Mouse (Mus musculus): Measurements from ENCODE around the gene Snx29. TPM values are rescaled to one million over a fixed set of nuclear protein-coding genes. Genes with fewer than 3 reads are reported as not detected.

The Snx29 gene
- polyA plus RNA-seq, 1 experiment from 2014 or later: 15.3 TPM

DNA sequence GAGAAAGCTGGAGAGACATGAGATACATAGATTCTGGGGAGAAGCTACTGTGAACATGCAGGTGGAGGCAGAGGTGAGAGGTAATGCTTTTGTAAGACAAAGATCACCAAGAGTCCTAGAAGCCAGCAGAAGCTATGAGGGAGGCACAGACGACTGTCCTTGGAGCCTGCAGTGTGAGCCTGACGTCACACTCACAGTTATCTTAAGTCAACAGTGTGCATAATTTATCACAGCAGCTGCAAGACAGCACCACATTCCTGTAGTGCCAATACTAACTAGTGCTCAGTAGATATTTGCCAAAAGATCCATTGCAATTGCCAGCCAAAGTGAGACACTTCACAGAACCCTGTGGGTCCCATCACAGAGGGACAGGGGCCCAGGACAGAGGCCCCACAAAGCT is 459.4 kb downstream of the Snx29 start:
- Histone ChIP-seq H3K9me3 (ENCODE audit: control insufficient read depth, low read length) (no peaks in the 10 kb centered on the region), H3K4me3 (ENCODE audit: low read length) (no peak overlapping the region), H3K27ac (ENCODE audit: low read depth, low read length) (no peak overlapping the region), H3K27me3 (replicated peaks; ENCODE audit: control insufficient read depth, insufficient read depth, low read length) (no peaks in the 10 kb centered on the region), H3K9ac (ENCODE audit: low read depth, low read length) (no peak overlapping the region), H3K4me2 (ENCODE audit: low read length) (no peak overlapping the region), H3K4me1 (ENCODE audit: control insufficient read depth, insufficient read depth, low read depth, low read length) (no peaks in the 10 kb centered on the region), H3K36me3 (ENCODE audit: control insufficient read depth, insufficient read depth, low read length) (no peaks in the 10 kb centered on the region)
- 44% methylated on average over 2 of the region's 2 CpGs for WGBS
- no peak for ATAC-seq

DNA sequence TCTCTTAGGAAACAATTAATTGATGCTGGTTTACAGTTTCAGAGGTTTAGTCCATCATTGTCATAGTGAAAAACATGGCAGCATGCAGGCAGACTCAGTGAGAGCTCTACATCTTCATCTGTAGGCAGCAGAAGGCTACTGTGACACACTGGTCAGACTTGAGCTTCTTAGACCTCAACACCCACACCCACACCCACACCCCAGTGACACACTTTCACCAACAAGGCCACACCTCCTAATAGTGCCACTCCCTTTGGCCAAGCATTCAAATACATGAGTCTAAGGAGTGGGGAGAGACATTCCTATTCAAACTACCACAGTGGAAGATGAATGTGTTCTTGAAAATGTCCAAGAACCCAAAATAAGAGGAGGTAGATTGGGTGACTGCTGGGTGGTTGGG is 460.6 kb downstream of the Snx29 start:
- ATAC-seq: no peak
- Histone ChIP-seq H3K36me3 (ENCODE audit: control insufficient read depth, insufficient read depth, low read length) (no peaks in the 10 kb centered on the region), H3K9ac (ENCODE audit: low read depth, low read length) (no peak overlapping the region), H3K27me3 (replicated peaks; ENCODE audit: control insufficient read depth, insufficient read depth, low read length) (no peaks in the 10 kb centered on the region), H3K4me1 (ENCODE audit: control insufficient read depth, insufficient read depth, low read depth, low read length) (no peaks in the 10 kb centered on the region), H3K9me3 (ENCODE audit: control insufficient read depth, low read length) (no peaks in the 10 kb centered on the region), H3K27ac (ENCODE audit: low read depth, low read length) (no peak overlapping the region), H3K4me3 (ENCODE audit: low read length) (no peak overlapping the region), H3K4me2 (ENCODE audit: low read length) (no peak overlapping the region)

DNA sequence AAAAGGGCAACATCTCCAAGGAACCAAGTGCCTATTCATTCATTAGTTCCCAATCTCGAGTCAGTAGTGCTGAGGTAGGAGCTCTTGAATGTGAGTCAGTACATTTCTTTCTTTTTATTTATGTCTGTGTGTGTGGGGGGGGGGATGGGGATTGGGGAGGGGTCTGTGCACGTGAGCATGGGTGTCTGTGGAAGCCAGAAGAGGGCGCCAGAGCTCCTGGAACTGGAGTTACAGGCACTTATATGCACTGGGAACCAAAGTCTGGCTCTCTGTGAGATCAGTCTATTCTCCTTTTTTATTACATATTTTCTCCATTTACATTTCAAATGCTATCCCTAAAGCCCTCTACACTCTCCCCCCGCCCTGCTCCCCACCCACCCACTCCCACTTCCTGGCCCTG is 461.6 kb downstream of the Snx29 start:
- Histone ChIP-seq H3K36me3 (ENCODE audit: control insufficient read depth, insufficient read depth, low read length) (no peaks in the 10 kb centered on the region), H3K4me1 (ENCODE audit: control insufficient read depth, insufficient read depth, low read depth, low read length) (no peaks in the 10 kb centered on the region), H3K4me2 (ENCODE audit: low read length) (no peak overlapping the region), H3K4me3 (ENCODE audit: low read length) (no peak overlapping the region), H3K9ac (ENCODE audit: low read depth, low read length) (no peak overlapping the region), H3K27ac (ENCODE audit: low read depth, low read length) (no peak overlapping the region), H3K9me3 (ENCODE audit: control insufficient read depth, low read length) (no peaks in the 10 kb centered on the region), H3K27me3 (replicated peaks; ENCODE audit: control insufficient read depth, insufficient read depth, low read length) (no peaks in the 10 kb centered on the region)
- ATAC-seq: no peak
- WGBS: 51% methylated on average over 4 of the region's 4 CpGs

DNA sequence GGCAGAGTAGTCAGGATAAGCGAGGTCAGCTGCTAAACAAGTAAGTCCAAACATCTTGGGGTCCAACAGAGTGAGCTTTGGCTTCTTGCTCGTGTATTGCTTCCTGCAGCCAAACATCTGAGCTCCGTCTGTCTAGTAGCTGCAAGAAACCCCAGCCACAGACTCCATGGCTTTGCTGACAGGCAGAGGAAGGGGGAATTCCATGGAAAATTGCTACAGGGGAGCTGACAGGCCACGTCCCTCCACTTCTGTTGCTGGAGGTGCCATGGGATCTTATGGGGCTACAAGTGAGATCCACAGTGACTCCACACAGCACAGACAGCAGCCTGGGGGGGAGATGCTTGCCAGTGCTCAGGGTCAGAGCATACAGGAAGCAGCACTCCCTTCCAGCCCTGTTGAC is 463.1 kb downstream of the Snx29 start:
- Histone ChIP-seq H3K4me3 (ENCODE audit: low read length) (no peak overlapping the region), H3K27ac (ENCODE audit: low read depth, low read length) (no peak overlapping the region), H3K36me3 (ENCODE audit: control insufficient read depth, insufficient read depth, low read length) (no peaks in the 10 kb centered on the region), H3K27me3 (replicated peaks; ENCODE audit: control insufficient read depth, insufficient read depth, low read length) (no peaks in the 10 kb centered on the region), H3K4me2 (ENCODE audit: low read length) (no peak overlapping the region), H3K4me1 (ENCODE audit: control insufficient read depth, insufficient read depth, low read depth, low read length) (no peaks in the 10 kb centered on the region), H3K9me3 (ENCODE audit: control insufficient read depth, low read length) (no peaks in the 10 kb centered on the region), H3K9ac (ENCODE audit: low read depth, low read length) (no peak overlapping the region)
- 74% methylated on average over 4 of the region's 4 CpGs for WGBS
- no peak for ATAC-seq

DNA sequence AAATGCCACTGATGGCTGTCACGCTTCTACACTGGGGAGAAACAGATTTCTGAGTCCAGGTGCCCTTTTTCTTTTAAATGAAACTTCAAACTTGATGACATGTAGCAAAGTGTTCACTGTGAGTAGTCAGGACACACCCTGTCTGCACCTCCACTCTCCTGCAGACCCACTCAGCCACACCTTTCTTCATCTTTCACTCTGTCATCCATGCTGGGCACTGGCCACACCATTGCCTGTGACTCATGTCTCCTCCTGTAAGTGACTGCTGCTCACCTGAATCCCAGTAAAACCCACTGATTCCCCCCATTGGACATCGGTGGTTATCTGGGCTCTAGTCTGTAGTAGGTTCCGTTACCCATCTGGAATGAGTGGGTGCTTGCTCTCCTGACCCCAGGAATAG is 467.8 kb downstream of the Snx29 start:
- ATAC-seq: no peak
- Histone ChIP-seq H3K27ac (ENCODE audit: low read depth, low read length) (no peak overlapping the region), H3K9ac (ENCODE audit: low read depth, low read length) (no peak overlapping the region), H3K4me2 (ENCODE audit: low read length) (no peak overlapping the region), H3K36me3 (ENCODE audit: control insufficient read depth, insufficient read depth, low read length) (no peaks in the 10 kb centered on the region), H3K4me3 (ENCODE audit: low read length) (no peak overlapping the region), H3K4me1 (ENCODE audit: control insufficient read depth, insufficient read depth, low read depth, low read length) (no peaks in the 10 kb centered on the region), H3K9me3 (ENCODE audit: control insufficient read depth, low read length) (no peaks in the 10 kb centered on the region), H3K27me3 (replicated peaks; ENCODE audit: control insufficient read depth, insufficient read depth, low read length) (no peaks in the 10 kb centered on the region)
- 93% methylated on average over 3 of the region's 3 CpGs for WGBS

DNA sequence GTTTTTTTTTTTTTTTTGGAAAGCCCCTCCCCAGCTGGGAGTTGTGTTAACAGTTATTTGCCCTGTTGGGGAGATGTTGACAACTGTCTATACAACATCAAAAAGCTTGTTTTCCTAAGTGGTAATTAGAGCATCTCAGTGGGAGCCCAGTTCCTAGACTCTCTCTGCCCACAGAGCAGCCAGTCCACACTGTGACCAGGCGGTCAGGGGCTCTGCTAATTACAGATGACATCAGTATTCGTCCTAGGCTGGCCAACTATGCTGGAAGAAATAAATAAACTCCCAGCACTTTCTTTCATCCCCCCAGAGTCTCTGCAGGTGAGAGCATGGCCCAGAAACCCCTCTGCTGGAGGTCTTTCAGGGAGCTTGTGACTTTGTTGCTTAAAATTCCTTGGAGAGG is 470.7 kb downstream of the Snx29 start:
- Histone ChIP-seq H3K27ac (ENCODE audit: low read depth, low read length) (no peak overlapping the region), H3K9me3 (ENCODE audit: control insufficient read depth, low read length) (no peaks in the 10 kb centered on the region), H3K27me3 (replicated peaks; ENCODE audit: control insufficient read depth, insufficient read depth, low read length) (no peaks in the 10 kb centered on the region), H3K9ac (ENCODE audit: low read depth, low read length) (no peak overlapping the region), H3K4me3 (ENCODE audit: low read length) (no peak overlapping the region), H3K36me3 (ENCODE audit: control insufficient read depth, insufficient read depth, low read length) (no peaks in the 10 kb centered on the region), H3K4me2 (ENCODE audit: low read length) (no peak overlapping the region), H3K4me1 (ENCODE audit: control insufficient read depth, insufficient read depth, low read depth, low read length) (no peaks in the 10 kb centered on the region)
- ATAC-seq: no peak
- 31% methylated on average over 2 of the region's 2 CpGs for WGBS

DNA sequence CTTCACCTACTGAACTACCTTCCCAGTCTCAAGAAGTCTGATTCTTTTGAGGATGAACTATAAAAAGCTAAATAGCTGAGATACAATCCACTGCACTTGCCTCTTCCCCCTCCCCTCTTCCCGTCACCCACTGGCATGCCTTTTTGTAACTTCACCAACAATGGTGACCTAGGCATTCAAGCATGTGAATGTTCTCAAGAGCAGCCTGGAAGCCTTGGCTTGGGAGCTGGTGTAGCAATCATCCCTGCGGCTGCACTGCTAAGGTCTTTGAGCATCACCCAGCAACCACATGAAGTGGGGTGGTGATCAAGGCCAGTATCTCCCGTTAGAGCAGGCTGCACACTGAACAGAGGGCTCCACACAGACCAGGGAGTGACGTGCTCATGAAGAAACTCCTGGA is 471.9 kb downstream of the Snx29 start:
- Histone ChIP-seq H3K4me3 (ENCODE audit: low read length) (no peak overlapping the region), H3K4me2 (ENCODE audit: low read length) (no peak overlapping the region), H3K9ac (ENCODE audit: low read depth, low read length) (no peak overlapping the region), H3K27ac (ENCODE audit: low read depth, low read length) (no peak overlapping the region), H3K36me3 (ENCODE audit: control insufficient read depth, insufficient read depth, low read length) (no peaks in the 10 kb centered on the region), H3K27me3 (replicated peaks; ENCODE audit: control insufficient read depth, insufficient read depth, low read length) (no peaks in the 10 kb centered on the region), H3K4me1 (ENCODE audit: control insufficient read depth, insufficient read depth, low read depth, low read length) (no peaks in the 10 kb centered on the region), H3K9me3 (ENCODE audit: control insufficient read depth, low read length) (no peaks in the 10 kb centered on the region)
- no peak for ATAC-seq
- 40% methylated on average over 4 of the region's 4 CpGs for WGBS

DNA sequence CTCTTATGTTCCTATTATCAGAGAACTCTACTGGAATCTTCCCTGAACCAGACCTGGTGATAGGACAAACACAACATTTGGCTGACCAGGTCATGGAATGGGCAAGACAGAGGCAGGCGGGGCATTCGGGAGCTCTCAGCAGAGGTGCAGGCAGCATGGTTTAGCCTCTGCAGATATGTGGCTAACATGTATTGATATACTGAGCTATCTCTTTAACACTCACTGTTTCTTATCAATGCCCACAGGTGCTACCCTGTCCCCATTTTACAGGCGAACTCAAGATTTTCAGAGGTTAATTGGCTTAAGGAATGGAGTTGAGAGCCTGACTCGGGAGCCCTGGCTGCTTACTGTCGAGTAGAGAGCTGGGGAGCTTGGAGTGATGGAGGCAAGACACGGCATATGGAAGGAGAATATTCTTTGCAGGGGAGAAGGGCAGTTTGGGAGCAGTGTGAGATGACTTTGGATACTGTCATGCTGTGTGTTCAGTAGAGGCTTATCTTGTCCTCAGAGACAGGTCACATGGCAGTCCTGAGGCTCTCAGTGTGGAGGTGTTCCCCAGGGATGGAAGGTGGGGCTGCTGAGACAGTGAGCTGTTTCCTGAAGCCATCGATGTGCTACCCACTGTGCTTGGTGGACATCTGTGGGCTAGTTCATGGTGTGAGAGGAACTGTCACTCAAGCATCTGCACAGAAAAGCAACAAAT is 473.2 kb downstream of the Snx29 start:
- Histone ChIP-seq H3K9me3 (ENCODE audit: control insufficient read depth, low read length) (no peaks in the 10 kb centered on the region), H3K27ac (ENCODE audit: low read depth, low read length) (no peak overlapping the region), H3K36me3 (ENCODE audit: control insufficient read depth, insufficient read depth, low read length) (no peaks in the 10 kb centered on the region), H3K27me3 (replicated peaks; ENCODE audit: control insufficient read depth, insufficient read depth, low read length) (no peaks in the 10 kb centered on the region), H3K9ac (ENCODE audit: low read depth, low read length) (no peak overlapping the region), H3K4me3 (ENCODE audit: low read length) (no peak overlapping the region), H3K4me2 (ENCODE audit: low read length) (no peak overlapping the region), H3K4me1 (ENCODE audit: control insufficient read depth, insufficient read depth, low read depth, low read length) (no peaks in the 10 kb centered on the region)
- WGBS: 80% methylated on average over 7 of the region's 7 CpGs
- no peak for ATAC-seq

DNA sequence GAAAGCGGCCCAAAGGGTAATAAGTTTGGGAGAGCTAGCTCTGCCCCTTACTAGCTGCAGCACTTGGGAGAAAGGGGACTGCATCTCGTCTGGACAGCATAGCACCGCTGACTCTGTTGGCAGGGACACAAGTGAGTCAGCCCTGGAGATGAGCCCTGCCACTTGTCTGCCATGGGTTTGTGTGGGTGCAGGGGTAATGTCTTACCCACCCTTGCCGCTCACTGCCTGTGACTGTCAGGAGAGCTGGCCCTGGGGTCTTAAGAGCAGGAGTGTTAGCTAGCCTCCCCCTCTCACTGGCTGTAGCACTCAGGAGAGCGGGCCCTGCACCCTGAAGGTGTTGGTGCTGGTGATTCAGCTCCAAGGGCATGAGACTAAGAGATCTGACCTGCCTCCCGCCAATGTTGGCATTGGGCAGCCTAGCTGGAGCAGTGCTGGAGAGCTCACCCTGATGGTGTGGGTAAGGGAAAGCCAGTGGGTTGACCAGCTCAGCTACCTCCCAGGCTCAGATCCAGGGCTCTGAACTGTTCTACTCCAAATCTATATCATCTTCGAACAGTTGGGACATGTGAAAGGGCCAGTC is 479.3 kb downstream of the Snx29 start:
- no peak overlapping the region for H3K4me3 ChIP-seq (ENCODE audit: low read length)

More for the DNA sequence above, 479.3 kb downstream of the Snx29 start:
- Histone ChIP-seq H3K27ac (ENCODE audit: low read depth, low read length) (no peak overlapping the region), H3K4me1 (ENCODE audit: control insufficient read depth, insufficient read depth, low read depth, low read length) (no peaks in the 10 kb centered on the region), H3K4me2 (ENCODE audit: low read length) (no peak overlapping the region), H3K9me3 (ENCODE audit: control insufficient read depth, low read length) (no peaks in the 10 kb centered on the region), H3K36me3 (ENCODE audit: control insufficient read depth, insufficient read depth, low read length) (no peaks in the 10 kb centered on the region), H3K9ac (ENCODE audit: low read depth, low read length) (no peak overlapping the region), H3K27me3 (replicated peaks; ENCODE audit: control insufficient read depth, insufficient read depth, low read length) (no peaks in the 10 kb centered on the region)
- ATAC-seq: no peak
- 91% methylated on average over 7 of the region's 7 CpGs for WGBS

All from hindbrain, embryonic 16.5 days (tissue).